Mouse (Mus musculus) hindbrain, embryonic 11.5 days (tissue): ENCODE measurements at regions not wholly inside any gene's neighbourhood (a gene's known extent, or its start where the extent isn't known, plus 50 kb on each side); places are given as distances from the start of the nearest gene placed in this dataset.

Experiments
- ATAC-seq: fragments of 200-750 bp; cut with Nextera tagmentation; 2 replicates; pipeline ENCODE4 v1.8.0; 2017; ENCODE audit warnings: mild to moderate bottlenecking, moderate TSS enrichment, moderate library complexity; ENCODE audit not compliant: low FRiP score
- DNase-seq: peaks from one replicate; pipeline ENCODE4 v3.0.0-alpha.2; 2015; ENCODE audit warnings: low spot score
- H3K27ac ChIP-seq: fragments of 300-500 bp; sonication (generic); 2 replicates; pipeline ENCODE4 v1.5.1; 2014; ENCODE audit warnings: mild to moderate bottlenecking, low read depth, low read length
- H3K27me3 ChIP-seq: fragments of 300-500 bp; sonication (generic); 2 replicates; pipeline ENCODE4 v1.6.1; 2014; ENCODE audit warnings: mild to moderate bottlenecking, low read length, moderate library complexity, mixed read lengths; ENCODE audit not compliant: control insufficient read depth, insufficient read depth
- H3K36me3 ChIP-seq: fragments of 300-500 bp; sonication (generic); 2 replicates; pipeline ENCODE4 v1.6.1; 2014; ENCODE audit warnings: mild to moderate bottlenecking, low read length, moderate library complexity, mixed read lengths; ENCODE audit not compliant: control insufficient read depth, insufficient read depth
- H3K4me1 ChIP-seq: fragments of 300-500 bp; sonication (generic); replicated peaks from 2 replicates; pipeline ENCODE4 v1.6.1; 2014; ENCODE audit warnings: low read length, mixed read lengths; ENCODE audit not compliant: control insufficient read depth, insufficient read depth
- H3K4me2 ChIP-seq: fragments of 300-500 bp; sonication (generic); replicated peaks from 2 replicates; pipeline ENCODE4 v1.6.1; 2014; ENCODE audit warnings: mild to moderate bottlenecking, low read depth, low read length
- H3K4me3 ChIP-seq: fragments of 300-500 bp; sonication (generic); 2 replicates; pipeline ENCODE4 v1.5.1; 2014; ENCODE audit warnings: low read depth, low read length
- H3K9ac ChIP-seq: fragments of 300-500 bp; sonication (generic); 2 replicates; pipeline ENCODE4 v1.6.1; 2014; ENCODE audit warnings: low read depth, low read length
- H3K9me3 ChIP-seq: fragments of 300-500 bp; sonication (generic); 2 replicates; pipeline ENCODE4 v1.6.1; 2016; ENCODE audit warnings: low read length; ENCODE audit not compliant: control insufficient read depth
- WGBS: fragments of 180-500 bp; shearing (Covaris S2); extraction: QIAGEN DNeasy Blood & Tissue Kit; methylation state at CpG from one replicate; pipeline ENCODE4 v1.1.7; 2014; 5-methylcytosine and 5-hydroxymethylcytosine counted together

DNA sequence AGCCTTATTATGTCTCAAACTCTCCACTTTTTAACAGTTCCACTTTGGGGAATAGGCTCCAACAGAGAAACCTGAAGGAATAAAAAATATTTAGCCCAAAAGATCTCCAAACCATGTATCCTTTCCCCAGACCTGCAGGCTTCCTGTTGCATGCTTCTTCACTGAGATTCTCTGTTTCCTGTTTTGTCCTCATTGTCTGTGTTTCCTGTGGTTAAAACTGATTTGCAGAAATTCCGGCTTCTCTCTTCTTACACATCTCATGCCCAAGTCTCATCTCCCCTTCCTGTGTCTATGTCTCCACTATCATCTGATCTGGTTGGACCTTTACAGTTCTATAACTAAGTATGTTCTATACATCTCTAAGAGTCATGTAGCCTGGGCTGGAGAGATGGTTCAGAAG lies 3482.2 kb upstream of the Gm7489 start:
- 92% methylated on average over 1 of the region's 1 CpGs for WGBS
- H3K27me3 ChIP-seq, result no peaks in the 10 kb centered on the region

DNA sequence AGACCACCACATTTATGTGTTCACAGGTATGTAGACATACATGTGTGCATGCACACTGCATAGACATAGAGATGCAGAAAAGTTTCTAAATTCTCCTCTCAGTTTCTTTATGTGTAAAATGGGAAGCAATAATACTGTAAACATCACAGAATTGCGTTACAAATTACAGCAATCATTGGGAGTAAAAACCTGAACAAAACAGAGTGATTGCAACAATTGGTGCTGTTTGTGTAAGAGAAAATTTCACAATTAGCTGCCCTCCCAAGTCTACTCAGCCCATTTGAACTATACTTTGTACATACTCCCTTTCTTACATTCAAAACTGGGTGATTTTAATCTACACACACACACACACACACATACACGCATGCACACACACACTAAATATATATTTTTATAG lies 3480.8 kb upstream of the Gm7489 start:
- 93% methylated on average over 2 of the region's 2 CpGs for WGBS
- H3K4me3 ChIP-seq, result no peak overlapping the region
- no peak overlapping the region for H3K27ac ChIP-seq
- no peaks in the 10 kb centered on the region for H3K36me3 ChIP-seq
- no peaks in the 10 kb centered on the region for H3K9me3 ChIP-seq
- H3K27me3 ChIP-seq, result no peaks in the 10 kb centered on the region
- H3K9ac ChIP-seq, result no peak overlapping the region
- ATAC-seq (no peak), DNase-seq (no peak)
- H3K4me2 ChIP-seq, result no peak overlapping the region
- no peaks in the 10 kb centered on the region for H3K4me1 ChIP-seq

More for the DNA sequence above, 3482.2 kb upstream of the Gm7489 start:
- Histone ChIP-seq H3K27ac (no peak overlapping the region), H3K4me3 (no peak overlapping the region), H3K9me3 (no peaks in the 10 kb centered on the region), H3K4me1 (no peaks in the 10 kb centered on the region), H3K36me3 (no peaks in the 10 kb centered on the region), H3K4me2 (no peak overlapping the region), H3K9ac (no peak overlapping the region)
- DNase-seq (no peak), ATAC-seq (no peak)

- H3K36me3 ChIP-seq, result no peaks in the 10 kb centered on the region
- H3K27ac ChIP-seq, result no peak overlapping the region
- ATAC-seq (no peak), DNase-seq (no peak)
- no peak overlapping the region for H3K4me3 ChIP-seq
- no peaks in the 10 kb centered on the region for H3K9me3 ChIP-seq
- no peak overlapping the region for H3K4me2 ChIP-seq
- no peaks in the 10 kb centered on the region for H3K4me1 ChIP-seq
- WGBS, result 65% methylated on average over 2 of the region's 2 CpGs
- H3K9ac ChIP-seq, result no peak overlapping the region
- no peaks in the 10 kb centered on the region for H3K27me3 ChIP-seq
These were observed 3475.7 kb upstream of the Gm7489 start for GRCm38 (mm10) chr15:50408985-50409384.

GRCm38 (mm10) chr15:50417641-50418040 lies 3467.1 kb upstream of the Gm7489 start:
- Histone ChIP-seq H3K27me3 (no peaks in the 10 kb centered on the region), H3K4me2 (no peak overlapping the region), H3K4me1 (no peaks in the 10 kb centered on the region), H3K9ac (no peak overlapping the region), H3K27ac (no peak overlapping the region), H3K36me3 (no peaks in the 10 kb centered on the region), H3K9me3 (no peaks in the 10 kb centered on the region), H3K4me3 (no peak overlapping the region)
- 92% methylated on average over 1 of the region's 1 CpGs for WGBS
- no peak for DNase-seq
- no peak for ATAC-seq

GRCm38 (mm10) chr15:50423082-50423665 lies 3461.5 kb upstream of the Gm7489 start:
- WGBS, result 82% methylated on average over 5 of the region's 5 CpGs
- DNase-seq (no peak), ATAC-seq (no peak)
- Histone ChIP-seq H3K4me1 (no peaks in the 10 kb centered on the region), H3K4me3 (no peak overlapping the region), H3K27me3 (no peaks in the 10 kb centered on the region), H3K27ac (no peak overlapping the region), H3K9ac (no peak overlapping the region), H3K9me3 (no peaks in the 10 kb centered on the region), H3K36me3 (no peaks in the 10 kb centered on the region), H3K4me2 (no peak overlapping the region)

GRCm38 (mm10) chr15:50449604-50450003 lies 3435.1 kb upstream of the Gm7489 start:
- no peaks in the 10 kb centered on the region for H3K9me3 ChIP-seq
- no peak overlapping the region for H3K9ac ChIP-seq
- no peak for DNase-seq
- no peaks in the 10 kb centered on the region for H3K27me3 ChIP-seq
- H3K4me1 ChIP-seq, result no peaks in the 10 kb centered on the region
- no peak for ATAC-seq
- H3K4me3 ChIP-seq, result no peak overlapping the region
- no peak overlapping the region for H3K4me2 ChIP-seq
- 58% methylated on average over 2 of the region's 2 CpGs for WGBS
- H3K36me3 ChIP-seq, result no peaks in the 10 kb centered on the region
- no peak overlapping the region for H3K27ac ChIP-seq

DNA sequence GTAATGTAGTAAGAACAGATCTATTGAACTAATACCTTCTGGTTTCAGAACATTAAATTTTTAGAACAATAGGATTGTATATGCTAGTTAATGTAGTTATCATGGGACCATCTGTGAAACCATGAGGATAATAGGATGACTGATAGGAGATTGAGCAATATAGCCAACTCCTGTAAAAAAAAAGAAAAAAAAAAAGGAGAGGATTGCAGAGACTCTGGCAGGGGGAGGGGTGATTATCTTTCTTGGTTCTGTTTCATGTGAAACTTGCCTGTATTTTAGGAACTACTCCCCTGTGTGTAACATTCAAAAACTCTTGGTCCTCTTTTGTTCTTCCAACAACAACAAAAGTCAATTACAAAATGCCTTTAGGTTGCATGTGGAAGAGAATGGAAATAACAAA lies 3412.1 kb upstream of the Gm7489 start:
- Histone ChIP-seq H3K4me1 (no peaks in the 10 kb centered on the region), H3K27ac (no peak overlapping the region), H3K36me3 (no peaks in the 10 kb centered on the region), H3K4me3 (no peak overlapping the region), H3K9me3 (no peaks in the 10 kb centered on the region), H3K27me3 (no peaks in the 10 kb centered on the region), H3K4me2 (no peak overlapping the region), H3K9ac (no peak overlapping the region)
- DNase-seq, result no peak
- ATAC-seq, result no peak

DNA sequence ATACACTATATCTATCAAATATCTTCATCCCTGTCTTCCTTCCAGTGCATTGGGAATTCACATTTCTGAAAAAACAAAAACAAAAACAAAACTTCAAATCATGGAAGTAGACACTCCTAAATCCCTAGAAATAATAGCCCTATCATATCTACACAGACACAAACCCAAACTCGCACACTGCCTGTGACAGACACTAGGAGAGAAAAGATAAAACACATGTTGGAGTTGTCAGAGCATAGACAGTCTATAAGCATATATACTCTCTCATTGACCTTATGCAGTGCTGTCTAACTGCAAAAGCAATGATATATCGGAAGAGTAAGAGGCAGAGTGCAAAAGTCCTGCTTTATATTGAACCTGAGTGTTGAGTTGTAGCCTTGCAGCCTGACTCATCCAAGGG lies 3386.0 kb upstream of the Gm7489 start:
- ATAC-seq (no peak), DNase-seq (no peak)
- Histone ChIP-seq H3K4me1 (no peaks in the 10 kb centered on the region), H3K4me2 (no peak overlapping the region), H3K9ac (no peak overlapping the region), H3K36me3 (no peaks in the 10 kb centered on the region), H3K4me3 (no peak overlapping the region), H3K9me3 (no peaks in the 10 kb centered on the region), H3K27ac (no peak overlapping the region), H3K27me3 (no peaks in the 10 kb centered on the region)
- WGBS, result 93% methylated on average over 2 of the region's 2 CpGs

DNA sequence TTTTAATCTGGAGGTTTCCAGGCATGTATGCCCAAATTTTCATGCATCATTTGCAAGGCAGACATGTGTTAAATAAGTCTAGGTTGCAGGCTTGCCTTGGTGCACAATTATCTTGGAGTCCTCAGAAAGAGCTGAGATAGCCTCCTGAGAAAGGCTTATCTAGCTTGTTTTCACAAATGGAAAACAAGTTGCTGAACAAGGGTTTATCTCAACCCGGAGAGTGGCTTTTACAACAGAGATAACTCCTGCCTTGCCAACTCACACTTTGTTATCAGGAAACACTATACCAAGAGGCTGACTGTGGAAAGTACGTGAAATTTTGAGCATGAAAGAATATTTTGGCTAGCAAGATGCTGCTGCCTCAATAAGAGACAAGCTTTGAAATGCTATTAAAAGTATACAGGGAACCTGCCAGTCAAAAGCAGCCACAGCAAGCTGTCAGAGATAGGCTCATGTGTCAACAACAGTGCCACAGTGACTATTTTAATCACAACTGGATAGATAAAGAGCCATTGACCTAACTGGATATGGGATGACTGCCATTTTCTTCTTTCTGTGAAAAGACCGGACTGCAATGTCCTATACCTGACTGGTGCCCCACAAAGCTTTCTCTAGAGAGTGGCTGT lies 3376.6 kb upstream of the Gm7489 start:
- Histone ChIP-seq H3K27me3 (no peaks in the 10 kb centered on the region), H3K4me3 (no peak overlapping the region), H3K4me2 (no peak overlapping the region), H3K36me3 (no peaks in the 10 kb centered on the region), H3K9me3 (no peaks in the 10 kb centered on the region), H3K9ac (no peak overlapping the region), H3K4me1 (no peaks in the 10 kb centered on the region), H3K27ac (no peak overlapping the region)
- 76% methylated on average over 3 of the region's 3 CpGs for WGBS
- ATAC-seq (no peak), DNase-seq (no peak)
